Mouse (Mus musculus): ENCODE data around the gene Smarcd3.

GRCm38 (mm10) chr5:24612302-24612649 is 11.9 kb downstream of the Smarcd3 start:
- TF ChIP-seq CTCF (IDR thresholded peaks at IDR 0.05 in 2 of 3, conservative IDR thresholded peaks at IDR 0.05 in 1 of 3; ENCODE audit: control insufficient read depth in 1 of 3, insufficient read depth in 1 of 3, low read depth in 2 of 3, low read length in 3 of 3, poor library complexity in 1 of 3, severe bottlenecking in 1 of 3) (no peak), CHD2 (IDR thresholded peaks at IDR 0.05; ENCODE audit: low read length) (no peak), TCF12 (IDR thresholded peaks at IDR 0.05; ENCODE audit: low read depth, low read length) (no peak), ETS1 (IDR thresholded peaks at IDR 0.05; ENCODE audit: low read depth, low read length) (no peak), EP300 (IDR thresholded peaks at IDR 0.05; ENCODE audit: low read depth in 1 of 2, low read length in 2 of 2) (no peak), BHLHE40 (IDR thresholded peaks at IDR 0.05; ENCODE audit: borderline replicate concordance, low read depth, low read length) (no peak), CHD1 (IDR thresholded peaks at IDR 0.05; ENCODE audit: low read depth, low read length) (no peak), MAX (IDR thresholded peaks at IDR 0.05; ENCODE audit: low read length) (no peak), USF1 (IDR thresholded peaks at IDR 0.05; ENCODE audit: low read depth, low read length) (no peak), KAT2A (conservative IDR thresholded peaks at IDR 0.05; ENCODE audit: low read depth, low read length) (no peak), RAD21 (IDR thresholded peaks at IDR 0.05; ENCODE audit: low read depth, low read length) (no peak), ZC3H11A (IDR thresholded peaks at IDR 0.05; ENCODE audit: low read depth, low read length) (no peak), POLR2A (IDR thresholded peaks at IDR 0.05; ENCODE audit: control insufficient read depth in 1 of 2, insufficient read depth in 1 of 2, low read depth in 1 of 2, low read length in 2 of 2, poor library complexity in 1 of 2) (no peak)

Measured in MEL (cell line).